Comparison of ENCODE assay signal across 8 mouse cellular contexts in genomic region chr13:16020659-16021058, GRCm38 (mm10). TPM values are rescaled to one million over a fixed set of nuclear protein-coding genes. Genes with fewer than 3 reads are reported as not detected.
DNase-seq lines count a peak whose midpoint lies in the region; ATAC-seq and TF ChIP-seq lines count a peak whose summit lies in the region.

No protein-coding gene starts in this region.

- H3K27ac ChIP-seq in forebrain, postnatal 0 days (ENCODE audit: low read depth, low read length), result no peak overlapping the region

- H3K4me2 ChIP-seq in forebrain, postnatal 0 days (ENCODE audit: low read depth), result peak overlapping the region; percentile 29

- H3K9me3 ChIP-seq in E14TG2a.4 (ENCODE audit: low read length), result no peaks in the 10 kb centered on the region
- H3K9me3 ChIP-seq in forebrain, postnatal 0 days (ENCODE audit: low read length), result no peaks in the 10 kb centered on the region

- no peaks in the 10 kb centered on the region for H3K36me3 ChIP-seq in E14TG2a.4 (ENCODE audit: insufficient read depth, low read length)
- H3K36me3 ChIP-seq in forebrain, postnatal 0 days (ENCODE audit: insufficient read depth), result no peaks in the 10 kb centered on the region

- WGBS in forebrain, postnatal 0 days, result 3% methylated on average over 1 of the region's 1 CpGs

- H3K4me3 ChIP-seq in E14TG2a.4 (replicated peaks; ENCODE audit: low read length), result no peak overlapping the region
- H3K4me3 ChIP-seq in forebrain, postnatal 0 days (ENCODE audit: low read depth, low read length), result peak overlapping the region; percentile 7; the same call in 1 of the 2 replicates

- H3K27me3 ChIP-seq in E14TG2a.4 (ENCODE audit: insufficient read depth, low read length), result peaks cover 38% of the 10 kb centered on the region
- H3K27me3 ChIP-seq in forebrain, postnatal 0 days (ENCODE audit: insufficient read depth, low read length), result peaks cover 7% of the 10 kb centered on the region; the same call in 1 of the 2 replicates

- H3K9ac ChIP-seq in forebrain, postnatal 0 days, result no peak overlapping the region

- TF ChIP-seq CTCF in E14TG2a.4 (conservative IDR thresholded peaks at IDR 0.05; ENCODE audit: low read length), result peak; percentile 43; the same call in 1 of the 2 replicates
- peak; percentile 76 for TF ChIP-seq CTCF in forebrain, postnatal 0 days (IDR thresholded peaks at IDR 0.05; ENCODE audit: low read depth)

- DNase-seq in kidney, adult 9 months, result peak; percentile 47
- DNase-seq in kidney, adult 11 months, result no peak
- peak; percentile 57 for DNase-seq in adrenal gland, postnatal 14 days
- peak; percentile 80 for DNase-seq in forebrain, postnatal 0 days
- DNase-seq in layer of hippocampus, postnatal 10 days (ENCODE audit: low spot score in 2 of 2), result peak; percentile 58 to 71
- DNase-seq in yolk sac, embryonic 10.5 days (ENCODE audit: low spot score), result no peak

- no peak for ATAC-seq in forebrain, postnatal 0 days
- 0 out of 2 replicates have a peak, but pooled peaks have one; percentile 20 for ATAC-seq in monocyte, adult 5-6 weeks (replicated peaks; ENCODE audit: insufficient number of reproducible peaks, low FRiP score, low TSS enrichment, poor library complexity, severe bottlenecking)

- H3K4me1 ChIP-seq in E14TG2a.4 (replicated peaks; ENCODE audit: low read depth, low read length), result peaks cover 12% of the 10 kb centered on the region
- H3K4me1 ChIP-seq in forebrain, postnatal 0 days (ENCODE audit: insufficient read depth), result no peaks in the 10 kb centered on the region

RNA-seq across cellular contexts. Expression of gene Inhba, which starts 9.0 kb away (rescaled TPM):
- 1.8 and 2.3 TPM in 2 replicates for total RNA-seq in adrenal gland, postnatal 14 days (2021)
- 2.0 and 4.5 TPM in 2 replicates for total RNA-seq in forebrain, postnatal 0 days (2014; rRNA removed)
- 4.3 and 5.6 TPM in 2 replicates for polyA plus RNA-seq in forebrain, postnatal 0 days (2015; fragmentation: Nextera tagmentation; extraction: Ambion mirVana)
- 1 to 10 TPM; 5.9 to 6.9 TPM for total RNA-seq in layer of hippocampus, postnatal 10 days (2021)
- total RNA-seq in monocyte, adult 5-6 weeks (2017), result 0.10 to 0.32 TPM in 2 of 3 replicates, not detected in the other

Comparison
In these comparisons a context has a peak if more than half of its experiments do, and no peak if none do; other contexts are left out.
1. DNase-seq: peak in kidney, adult 9 months (single experiment), adrenal gland, postnatal 14 days (single experiment), forebrain, postnatal 0 days (single experiment) and layer of hippocampus, postnatal 10 days (2 of 2); none in kidney, adult 11 months (single experiment) and yolk sac, embryonic 10.5 days (single experiment).